Mouse (Mus musculus): Measurements from ENCODE around the gene Trmt112. TPM values are rescaled to one million over a fixed set of nuclear protein-coding genes. Genes with fewer than 3 reads are reported as not detected.

Gene Trmt112
- polyA plus RNA-seq, 1 experiment from 2014 or later: 165 TPM

DNA sequence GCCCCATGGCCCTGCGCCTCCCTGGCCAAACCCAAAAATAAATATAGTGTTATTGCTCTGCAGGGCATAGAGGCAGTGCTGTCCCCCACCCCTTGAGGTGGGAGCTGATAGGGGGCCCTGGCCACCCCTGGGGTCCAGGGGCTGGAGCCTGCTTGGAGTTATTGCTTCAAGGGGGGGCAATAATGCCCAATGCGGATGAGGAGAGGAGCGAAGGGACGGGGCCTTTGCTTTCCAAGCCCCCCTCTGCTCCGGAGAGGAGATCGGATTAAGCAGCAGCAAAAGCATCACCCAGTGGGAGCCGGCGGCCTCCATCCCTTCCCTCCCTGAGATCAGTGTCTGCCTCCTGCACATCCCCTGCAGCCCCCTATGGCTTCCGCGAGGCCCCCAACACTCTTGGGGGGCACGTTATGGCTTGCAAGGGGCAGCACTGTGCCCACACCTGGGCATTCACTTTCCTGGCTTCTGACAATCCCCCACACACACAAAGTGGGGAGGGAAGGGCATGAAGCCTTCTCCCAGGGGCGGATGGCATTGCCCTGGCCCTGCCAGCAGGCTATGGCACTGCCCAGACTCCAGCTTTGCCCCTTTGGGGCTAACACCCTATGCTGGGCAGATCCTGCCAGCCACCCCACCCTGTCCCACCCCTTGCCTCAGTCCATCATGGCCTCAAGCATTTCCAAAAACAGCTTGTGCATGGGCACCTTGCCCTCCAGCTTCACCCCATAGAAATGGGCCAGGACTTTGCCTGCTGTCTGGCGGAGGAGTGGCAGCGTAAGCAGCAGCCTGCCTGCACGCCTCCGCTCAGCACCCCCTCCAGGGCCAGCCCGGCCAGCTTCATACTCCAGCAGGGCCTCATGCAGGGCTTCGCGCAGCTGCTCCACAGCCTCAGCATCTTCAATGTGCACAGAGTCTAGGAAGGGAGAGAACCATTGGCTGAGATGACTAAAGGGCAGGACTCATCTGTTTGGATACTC, 1.9 kb downstream of the Trmt112 start:
- ATAC-seq (ENCODE audit: low FRiP score, low read depth): no peak
- Histone ChIP-seq H3K36me3 (peaks cover 47% of the 10 kb centered on the region), H3K27ac (no peak overlapping the region), H3K27me3 (no peaks in the 10 kb centered on the region), H3K4me1 (peaks cover 26% of the 10 kb centered on the region), H3K4me3 (peak overlapping the region; percentile 64), H3K4me2 (replicated peaks) (peak overlapping the region; percentile 69), H3K9ac (peak overlapping the region; percentile 51), H3K9me3 (no peaks in the 10 kb centered on the region)
- WGBS: 88% methylated on average over 19 of the region's 19 CpGs

DNA sequence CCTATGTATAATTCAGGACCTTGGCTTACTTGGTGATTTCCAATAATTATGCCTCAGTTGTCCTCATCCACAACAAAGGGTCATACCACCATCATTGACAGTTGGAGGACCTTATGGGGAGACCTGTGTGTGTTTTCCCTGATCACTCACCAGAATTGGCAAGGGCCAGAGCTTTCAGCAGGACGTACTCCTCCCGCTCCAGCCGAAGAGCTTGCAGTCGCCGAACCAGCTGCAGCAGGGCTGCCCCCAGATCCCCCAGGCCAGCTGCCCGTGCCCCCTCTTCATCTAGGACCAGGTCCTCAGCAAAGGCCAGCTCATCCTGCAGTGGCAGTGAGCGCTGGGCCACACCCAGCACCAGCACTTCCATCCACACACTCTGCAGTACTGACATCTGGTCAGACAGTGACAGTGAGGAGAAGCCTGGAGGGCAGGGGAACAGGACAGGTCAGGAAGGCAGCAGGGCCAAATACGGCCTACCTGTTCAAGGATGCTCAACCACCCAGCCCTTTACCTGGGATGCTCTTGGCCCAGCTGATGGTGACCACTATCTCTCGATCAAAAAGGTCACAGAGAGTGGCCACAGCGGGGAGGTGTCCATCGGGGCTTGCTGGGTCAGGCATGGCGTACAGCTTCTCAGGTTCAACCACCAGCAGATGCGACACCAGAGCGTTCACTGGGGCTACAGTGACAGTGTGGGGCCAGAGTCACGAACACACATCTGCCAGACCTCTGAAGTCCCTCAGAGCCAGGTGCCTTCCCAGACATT, 2.9 kb downstream of the Trmt112 start:
- Histone ChIP-seq H3K27ac (no peak overlapping the region), H3K4me1 (peaks cover 24% of the 10 kb centered on the region), H3K4me2 (replicated peaks) (no peak overlapping the region; the same call in 1 of the 2 replicates), H3K36me3 (peaks cover 37% of the 10 kb centered on the region), H3K4me3 (no peak overlapping the region), H3K9me3 (no peaks in the 10 kb centered on the region), H3K27me3 (no peaks in the 10 kb centered on the region), H3K9ac (no peak overlapping the region)
- 91% methylated on average over 15 of the region's 15 CpGs for WGBS
- no peak for ATAC-seq (ENCODE audit: low FRiP score, low read depth)

DNA sequence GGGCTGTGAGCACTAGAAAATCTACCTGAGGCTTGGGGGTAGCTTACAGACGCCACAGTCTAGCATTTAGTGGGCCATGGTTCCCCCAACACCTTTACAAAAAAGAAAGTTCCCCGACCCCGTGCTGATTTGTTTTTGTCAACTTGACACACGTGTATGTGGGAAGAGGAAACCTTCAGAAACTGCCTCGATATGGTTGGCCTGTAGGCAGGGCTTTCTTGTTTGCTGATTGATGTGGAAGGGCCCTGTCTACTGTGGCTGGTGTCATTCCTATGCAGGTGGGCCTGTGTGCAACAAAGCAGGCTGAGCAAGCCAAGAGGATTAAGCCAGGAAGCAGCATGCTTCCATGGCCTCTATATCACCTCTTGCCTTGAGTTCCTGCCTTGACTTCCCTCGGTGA, 3.5 kb downstream of the Trmt112 start:
- Histone ChIP-seq H3K27ac (no peak overlapping the region), H3K9me3 (no peaks in the 10 kb centered on the region), H3K4me3 (no peak overlapping the region), H3K27me3 (no peaks in the 10 kb centered on the region), H3K9ac (no peak overlapping the region), H3K4me2 (replicated peaks) (no peak overlapping the region), H3K4me1 (peaks cover 17% of the 10 kb centered on the region), H3K36me3 (peaks cover 37% of the 10 kb centered on the region)
- WGBS: 87% methylated on average over 6 of the region's 6 CpGs
- ATAC-seq (ENCODE audit: low FRiP score, low read depth): no peak

DNA sequence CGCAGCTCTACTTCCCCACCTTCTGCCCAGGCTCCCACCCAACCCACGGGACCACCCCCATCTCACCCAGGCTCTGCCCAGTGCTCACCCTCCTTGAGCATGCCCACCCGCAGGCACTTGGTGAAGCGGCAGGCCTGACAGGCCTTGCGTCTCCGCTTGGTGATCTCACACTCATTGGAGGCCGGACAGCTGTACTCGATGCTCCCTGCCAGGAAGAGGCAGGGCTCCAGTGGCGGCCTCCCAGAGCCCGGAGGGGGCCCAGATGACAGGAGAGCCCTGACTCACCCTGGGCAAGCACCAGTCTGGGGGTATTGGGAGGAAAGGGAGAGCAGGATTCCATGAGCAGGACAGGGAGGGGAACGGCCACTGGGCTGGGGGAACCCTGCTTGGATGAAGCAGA, 4.5 kb downstream of the Trmt112 start:
- Histone ChIP-seq H3K4me1 (peaks cover 8% of the 10 kb centered on the region), H3K4me2 (replicated peaks) (no peak overlapping the region), H3K27ac (no peak overlapping the region), H3K9ac (no peak overlapping the region), H3K36me3 (peaks cover 37% of the 10 kb centered on the region), H3K9me3 (no peaks in the 10 kb centered on the region), H3K4me3 (no peak overlapping the region), H3K27me3 (no peaks in the 10 kb centered on the region)
- no peak for ATAC-seq (ENCODE audit: low FRiP score, low read depth)
- WGBS: 84% methylated on average over 11 of the region's 11 CpGs

DNA sequence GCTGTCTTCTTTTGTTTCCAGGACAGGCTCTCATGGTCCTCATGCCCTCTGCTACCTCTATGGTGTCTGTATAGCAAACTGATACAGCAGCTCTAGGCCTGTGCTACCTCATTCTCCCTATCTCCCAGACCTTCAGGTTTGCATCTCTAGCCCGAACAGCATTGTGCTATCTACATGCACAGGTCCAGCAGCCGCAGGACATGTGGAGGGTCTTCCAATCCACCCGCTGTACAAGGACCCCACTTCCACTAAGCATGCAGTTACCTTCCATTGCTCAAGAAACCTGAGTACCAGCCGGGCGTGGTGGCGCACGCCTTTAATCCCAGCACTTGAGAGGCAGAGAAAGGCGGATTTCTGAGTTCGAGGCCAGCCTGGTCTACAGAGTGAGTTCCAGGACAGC, 5.0 kb downstream of the Trmt112 start:
- Histone ChIP-seq H3K9me3 (no peaks in the 10 kb centered on the region), H3K36me3 (peaks cover 37% of the 10 kb centered on the region), H3K27me3 (no peaks in the 10 kb centered on the region), H3K4me3 (no peak overlapping the region), H3K4me2 (replicated peaks) (no peak overlapping the region), H3K4me1 (peaks cover 8% of the 10 kb centered on the region), H3K27ac (no peak overlapping the region), H3K9ac (no peak overlapping the region)
- no peak for ATAC-seq (ENCODE audit: low FRiP score, low read depth)
- 88% methylated on average over 9 of the region's 9 CpGs for WGBS

DNA sequence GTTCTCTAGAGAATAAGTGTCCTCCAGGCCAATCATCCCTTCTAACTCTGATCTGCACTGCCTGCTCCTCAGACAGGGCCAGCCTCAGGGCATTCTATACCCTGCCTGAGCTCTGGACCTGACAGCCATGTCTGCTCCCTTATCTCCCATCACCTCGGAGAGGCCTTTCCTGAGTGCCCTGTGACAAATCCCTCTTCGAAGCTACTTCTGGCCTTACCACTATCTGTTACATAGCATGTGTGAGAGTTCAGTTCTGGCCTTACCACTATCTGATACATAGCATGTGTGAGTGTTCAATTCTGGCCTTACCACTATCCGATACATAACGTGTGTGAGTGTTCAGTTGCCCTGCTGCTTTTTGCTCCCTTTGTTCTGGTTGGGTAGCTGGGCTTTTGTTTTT, 5.8 kb downstream of the Trmt112 start:
- ATAC-seq (ENCODE audit: low FRiP score, low read depth): no peak
- peaks cover 37% of the 10 kb centered on the region for H3K36me3 ChIP-seq
- no peaks in the 10 kb centered on the region for H3K9me3 ChIP-seq
- H3K4me3 ChIP-seq: no peak overlapping the region
- H3K4me1 ChIP-seq: peaks cover 12% of the 10 kb centered on the region
- H3K27me3 ChIP-seq: no peaks in the 10 kb centered on the region
- H3K27ac ChIP-seq: no peak overlapping the region
- no peak overlapping the region for H3K4me2 ChIP-seq (replicated peaks)
- 81% methylated on average over 4 of the region's 4 CpGs for WGBS
- no peak overlapping the region for H3K9ac ChIP-seq

DNA sequence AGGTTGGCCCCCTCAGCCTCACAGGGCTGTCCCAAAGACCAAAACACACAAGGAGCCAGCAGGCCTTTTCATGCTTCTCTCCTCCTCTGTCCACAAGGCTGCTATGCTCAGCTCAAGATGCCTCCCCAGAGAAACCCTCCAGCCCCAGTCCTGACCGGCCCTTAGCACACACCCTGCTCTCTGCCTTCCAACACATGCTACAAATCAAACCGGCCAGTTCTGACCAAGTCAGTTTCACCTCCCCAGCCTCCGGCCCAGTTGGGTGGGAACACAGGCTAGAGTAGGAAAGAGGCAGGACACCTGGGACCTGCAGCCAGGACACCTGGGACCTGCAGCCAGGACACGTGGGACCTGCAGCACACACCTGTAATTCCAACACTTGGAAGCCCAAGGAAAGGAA, 7.0 kb downstream of the Trmt112 start:
- Histone ChIP-seq H3K4me2 (replicated peaks) (no peak overlapping the region), H3K4me1 (peaks cover 13% of the 10 kb centered on the region), H3K27ac (no peak overlapping the region), H3K4me3 (no peak overlapping the region), H3K9me3 (no peaks in the 10 kb centered on the region), H3K27me3 (no peaks in the 10 kb centered on the region), H3K9ac (no peak overlapping the region), H3K36me3 (peaks cover 32% of the 10 kb centered on the region)
- WGBS: 71% methylated on average over 4 of the region's 4 CpGs
- ATAC-seq (ENCODE audit: low FRiP score, low read depth): no peak

DNA sequence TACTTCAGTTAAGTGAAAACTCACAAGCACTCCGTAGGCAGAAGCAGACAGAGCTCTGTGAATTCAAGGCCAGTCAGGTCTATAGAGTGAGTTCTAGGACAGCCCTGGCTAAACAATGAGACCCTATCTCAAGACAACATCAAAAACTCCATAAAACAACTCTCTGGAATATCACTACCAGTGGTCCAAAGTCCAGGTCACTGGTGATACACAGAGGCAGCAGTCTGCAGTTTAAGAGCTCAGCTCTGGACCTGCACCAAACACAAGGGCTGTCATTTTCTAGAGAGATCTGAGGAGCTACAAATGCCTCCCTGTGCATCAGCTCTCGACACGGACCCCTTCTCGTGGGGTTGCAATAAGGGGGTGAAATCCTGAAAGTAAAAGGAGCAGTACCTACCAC, 8.8 kb downstream of the Trmt112 start:
- H3K27me3 ChIP-seq: peaks cover 9% of the 10 kb centered on the region
- no peak for ATAC-seq (ENCODE audit: low FRiP score, low read depth)
- H3K9me3 ChIP-seq: no peaks in the 10 kb centered on the region
- H3K9ac ChIP-seq: no peak overlapping the region
- H3K4me1 ChIP-seq: peaks cover 19% of the 10 kb centered on the region
- no peak overlapping the region for H3K4me3 ChIP-seq
- H3K4me2 ChIP-seq (replicated peaks): no peak overlapping the region
- WGBS: 87% methylated on average over 4 of the region's 4 CpGs
- H3K36me3 ChIP-seq: peaks cover 13% of the 10 kb centered on the region
- H3K27ac ChIP-seq: no peak overlapping the region

DNA sequence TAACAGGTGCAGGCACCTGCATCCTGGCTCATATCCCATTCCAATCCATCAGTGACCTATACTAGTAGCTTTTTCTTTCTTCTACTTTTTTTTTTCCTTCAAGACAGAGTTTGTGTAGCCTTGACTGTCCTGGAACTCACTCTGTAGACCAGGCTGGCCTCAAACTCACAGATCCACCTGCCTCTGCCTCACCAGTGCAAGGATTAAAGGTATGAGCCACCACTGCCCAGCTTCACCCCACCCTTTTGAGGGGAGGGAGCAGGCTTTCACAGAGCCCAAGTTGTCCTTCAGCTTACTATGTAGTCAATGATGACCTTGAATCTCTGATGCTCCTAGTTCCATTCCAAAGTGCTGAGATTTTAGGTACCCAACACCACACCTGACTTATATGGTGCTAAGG, 9.9 kb downstream of the Trmt112 start:
- Histone ChIP-seq H3K4me2 (replicated peaks) (no peak overlapping the region), H3K4me3 (no peak overlapping the region), H3K36me3 (0 out of 2 replicates have a peak, but pooled peaks cover 2% of the 10 kb centered on the region), H3K9me3 (no peaks in the 10 kb centered on the region), H3K27me3 (peaks cover 20% of the 10 kb centered on the region), H3K9ac (no peak overlapping the region), H3K27ac (no peak overlapping the region), H3K4me1 (peaks cover 19% of the 10 kb centered on the region)
- ATAC-seq (ENCODE audit: low FRiP score, low read depth): no peak

DNA sequence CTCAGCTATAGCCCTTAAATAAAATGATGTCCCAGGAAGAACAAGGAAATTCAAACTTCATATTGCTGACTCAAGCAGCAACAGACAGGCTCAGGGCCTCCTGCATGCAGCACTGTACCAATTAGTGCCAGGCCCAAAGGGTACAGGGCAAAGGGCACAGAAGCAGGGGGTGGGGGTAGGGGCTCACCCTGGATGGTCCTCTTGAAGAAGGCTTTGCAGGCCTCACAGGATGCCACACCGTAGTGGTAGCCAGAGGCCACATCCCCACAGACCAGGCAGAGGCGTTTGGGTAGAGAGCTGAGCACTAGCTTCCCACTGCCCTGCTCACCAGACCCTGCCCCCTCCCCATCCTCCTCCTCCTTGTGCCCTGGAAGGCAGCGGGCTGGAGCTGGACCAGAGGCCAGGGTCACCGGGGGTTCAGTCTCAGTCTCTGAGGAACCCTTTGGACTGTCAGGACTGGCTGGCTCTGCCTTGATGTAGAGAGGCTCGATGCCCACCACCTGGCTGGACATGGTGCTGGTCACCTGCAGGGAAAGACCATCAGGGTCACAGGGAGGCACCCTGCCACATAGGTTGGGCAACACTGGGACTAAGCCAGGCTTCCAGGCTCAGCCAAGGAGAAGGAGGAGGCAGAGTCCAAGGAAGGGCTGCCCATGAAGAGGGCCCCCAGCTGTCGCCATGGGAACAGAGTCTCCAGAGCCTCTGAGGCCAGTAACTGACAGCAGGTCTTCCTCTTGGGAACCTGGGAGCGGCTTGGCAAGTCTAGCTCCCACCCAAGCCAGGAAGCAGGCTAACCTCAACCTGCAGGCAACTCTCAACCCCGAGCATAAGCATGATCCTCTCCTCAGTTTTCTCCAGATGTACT, 10.6 kb downstream of the Trmt112 start:
- Histone ChIP-seq H3K4me1 (peaks cover 24% of the 10 kb centered on the region), H3K4me3 (peak overlapping the region; percentile 78), H3K27me3 (peaks cover 27% of the 10 kb centered on the region), H3K36me3 (no peaks in the 10 kb centered on the region), H3K9me3 (no peaks in the 10 kb centered on the region), H3K27ac (no peak overlapping the region), H3K9ac (peak overlapping the region; percentile 74), H3K4me2 (replicated peaks) (peak overlapping the region; percentile 92)
- WGBS: 53% methylated on average over 7 of the region's 8 CpGs
- ATAC-seq (ENCODE audit: low FRiP score, low read depth): no peak

DNA sequence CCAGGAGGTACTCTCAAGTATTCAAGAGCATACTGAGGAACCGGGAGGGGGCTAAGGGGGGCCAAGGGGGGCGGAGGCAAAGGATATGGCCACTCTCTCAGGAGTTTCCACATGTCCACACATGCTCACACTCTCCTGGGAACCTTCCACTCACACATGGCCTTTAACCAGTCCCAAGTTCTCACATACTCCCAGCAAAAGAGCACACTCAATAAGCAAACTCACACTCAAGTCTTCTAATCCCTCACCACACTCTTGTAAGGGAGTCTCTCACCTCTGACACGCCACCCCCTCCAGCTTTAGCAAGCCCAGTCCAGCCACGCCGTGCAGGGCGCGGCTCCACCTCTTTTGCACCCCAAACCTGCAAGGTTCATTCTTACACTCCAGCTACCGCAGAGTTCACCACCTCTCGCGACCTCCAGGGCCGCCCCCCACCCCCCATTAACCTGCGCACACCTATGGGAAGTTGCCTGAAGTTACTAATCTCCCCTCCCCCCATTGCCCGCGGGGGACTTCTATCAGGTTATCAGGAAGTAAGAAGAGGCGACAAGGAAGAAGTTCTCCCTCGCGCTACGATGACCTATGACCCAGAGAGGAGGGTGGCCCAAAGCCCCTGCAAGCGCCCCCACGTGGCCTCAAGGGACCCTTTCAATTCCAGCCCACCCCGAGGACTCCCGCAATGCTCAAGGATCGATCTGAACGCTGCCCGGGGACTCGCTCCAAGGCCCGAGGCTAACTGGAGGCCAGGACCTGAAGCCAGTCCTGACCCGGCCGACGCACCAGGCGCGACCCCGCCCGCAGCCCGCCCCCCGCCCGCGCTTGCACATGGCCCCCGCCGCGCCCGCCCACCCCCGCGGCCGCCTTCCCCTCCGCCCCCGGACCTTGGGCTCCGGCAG, 11.5 kb downstream of the Trmt112 start:
- ATAC-seq (ENCODE audit: low FRiP score, low read depth): no peak
- Histone ChIP-seq H3K4me2 (replicated peaks) (peak overlapping the region; percentile 92), H3K4me3 (peak overlapping the region; percentile 78), H3K9ac (peak overlapping the region; percentile 74), H3K4me1 (peaks cover 33% of the 10 kb centered on the region), H3K27ac (peak overlapping the region; percentile 22; the same call in 1 of the 2 replicates), H3K9me3 (no peaks in the 10 kb centered on the region), H3K36me3 (no peaks in the 10 kb centered on the region), H3K27me3 (peaks cover 36% of the 10 kb centered on the region)
- 2% methylated on average over 47 of the region's 48 CpGs for WGBS
